Mouse (Mus musculus): ENCODE measurements around the gene BC049762. TPM values are rescaled to one million over a fixed set of nuclear protein-coding genes. Genes with fewer than 3 reads are reported as not detected.

The BC049762 gene
- total RNA-seq (2023), result 1.2 TPM

GRCm38 (mm10) chr11:51262342-51263285 is at the start of gene BC049762:
Gene BC049762, minus strand, starts transcription at chr11:51263046.

GRCm38 (mm10) chr11:51289564-51290041 is 26.8 kb upstream of the BC049762 start, which contains the start of gene Col23a1:
Gene Col23a1, plus strand, starts transcription at chr11:51289920.

DNA sequence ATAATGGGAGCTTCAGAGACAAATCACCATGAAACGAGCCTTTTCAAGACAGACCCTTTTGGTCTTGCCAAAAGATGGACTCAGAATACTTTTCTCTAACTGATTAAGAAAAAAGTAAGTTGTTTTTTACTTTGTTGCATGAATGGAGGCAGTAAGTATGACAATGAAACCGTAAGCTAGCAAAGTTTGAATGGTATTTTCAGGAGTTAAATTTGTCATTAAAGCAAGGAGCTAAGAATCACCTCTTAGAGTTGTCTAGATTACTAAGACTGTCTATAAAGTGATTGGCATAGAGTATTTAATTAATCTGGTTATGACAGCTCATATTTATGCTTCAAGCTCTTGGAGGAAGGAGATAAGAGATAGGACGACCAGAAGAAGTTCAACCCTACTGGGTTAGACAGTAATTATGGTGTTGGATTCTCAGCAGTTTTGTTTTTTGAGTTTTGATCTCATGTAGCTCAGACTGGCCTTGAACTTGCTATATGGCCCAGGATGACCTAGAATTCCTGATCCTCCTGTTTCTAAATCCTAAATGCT is 1.1 kb downstream of the BC049762 start, which contains the start of gene Clk4:
Clk4 (plus strand) TSS at position 51 of the 540 bp plus-strand sequence.

GRCm38 (mm10) chr11:51220308-51220707 is 42.5 kb downstream of the BC049762 start, which contains the start of gene Gm12569:
Gene Gm12569, plus strand, starts transcription at chr11:51220473.

Other genes with a start within 250 kb of the BC049762 start
- gene Olfr54, start 248.8 kb downstream of the BC049762 start, total RNA-seq (2023), result not detected
- not detected for gene Olfr1375, start 214.9 kb downstream of the BC049762 start, total RNA-seq (2023)
- gene Zfp354a, start 203.8 kb downstream of the BC049762 start, total RNA-seq (2023), result not detected
- not detected for gene Gm12569, start 42.6 kb downstream of the BC049762 start, total RNA-seq (2023)
- gene Clk4, start 1.3 kb downstream of the BC049762 start, total RNA-seq (2023), result 279 TPM
- 0.53 TPM for gene Col23a1, start 26.9 kb upstream of the BC049762 start, total RNA-seq (2023)

Measured in CD4-positive naive resting alpha-beta T cell, adult 57 days (primary cell).